Mouse (Mus musculus) ovary, postnatal 36 days (tissue): ENCODE results near the gene Ccdc167.
A peak's percentile ranks its signal among the peaks of the same experiment; 100 is the strongest.

Source experiments
- DNase-seq: peaks from one replicate; pipeline ENCODE4 v3.0.0; 2022; ENCODE audit warnings: low spot score, mixed read lengths

The Ccdc167 gene

GRCm38 (mm10) chr17:29684275-29684674, 32.6 kb downstream of the Ccdc167 start:
- DNase-seq: no peak

- no peak for DNase-seq
These were observed 33.7 kb downstream of the Ccdc167 start for GRCm38 (mm10) chr17:29683127-29683526.

- no peak for DNase-seq
These were observed 34.6 kb downstream of the Ccdc167 start for GRCm38 (mm10) chr17:29682261-29682660.

- DNase-seq: no peak
These were observed 35.2 kb downstream of the Ccdc167 start for GRCm38 (mm10) chr17:29681669-29682068.

GRCm38 (mm10) chr17:29680921-29681320, 35.9 kb downstream of the Ccdc167 start:
- no peak for DNase-seq

GRCm38 (mm10) chr17:29680174-29680573, 36.7 kb downstream of the Ccdc167 start:
- DNase-seq: no peak

GRCm38 (mm10) chr17:29679038-29679767, 37.6 kb downstream of the Ccdc167 start:
- no peak for DNase-seq

- DNase-seq: no peak
These were observed 38.3 kb downstream of the Ccdc167 start for GRCm38 (mm10) chr17:29678526-29678925.

- no peak for DNase-seq
These were observed 43.5 kb downstream of the Ccdc167 start for GRCm38 (mm10) chr17:29673325-29673724.

- DNase-seq: no peak
These were observed 45.8 kb downstream of the Ccdc167 start for GRCm38 (mm10) chr17:29671021-29671420.

- DNase-seq: no peak
These were observed 46.9 kb downstream of the Ccdc167 start for GRCm38 (mm10) chr17:29669936-29670335.

- DNase-seq: no peak
These were observed 47.8 kb downstream of the Ccdc167 start for GRCm38 (mm10) chr17:29669030-29669429.

- no peak for DNase-seq
These were observed 48.5 kb downstream of the Ccdc167 start for GRCm38 (mm10) chr17:29668051-29668986.

GRCm38 (mm10) chr17:29662145-29662544, 54.7 kb downstream of the Ccdc167 start:
- no peak for DNase-seq

GRCm38 (mm10) chr17:29660762-29661391, 56.0 kb downstream of the Ccdc167 start:
- no peak for DNase-seq

- DNase-seq: peak; percentile 98
These were observed 56.6 kb downstream of the Ccdc167 start, which contains the start of gene Cmtr1 for GRCm38 (mm10) chr17:29660076-29660761. Gene Cmtr1 (plus strand): TSS chr17:29660595.

GRCm38 (mm10) chr17:29658249-29658648, 58.6 kb downstream of the Ccdc167 start:
- no peak for DNase-seq

- no peak for DNase-seq
These were observed 74.6 kb downstream of the Ccdc167 start for GRCm38 (mm10) chr17:29642219-29642618.

GRCm38 (mm10) chr17:29640971-29641370, 75.9 kb downstream of the Ccdc167 start:
- DNase-seq: no peak

- DNase-seq: no peak
These were observed 78.9 kb downstream of the Ccdc167 start for GRCm38 (mm10) chr17:29637895-29638294.

GRCm38 (mm10) chr17:29637377-29637776, 79.5 kb downstream of the Ccdc167 start:
- no peak for DNase-seq
